Mouse (Mus musculus): ENCODE measurements around the gene Atg13. TPM values are rescaled to one million over a fixed set of nuclear protein-coding genes. Genes with fewer than 3 reads are reported as not detected.
"Not testable (repeated sequence)": the region's sequence is repeated elsewhere in the genome, so short reads cannot be mapped to it uniquely, and the experiment has no call there.

The Atg13 gene
- polyA plus RNA-seq, 1 experiment from 2014 or later = 42.3 TPM

- H3K27me3 ChIP-seq (ENCODE audit: control insufficient read depth, insufficient read depth, low read length); H3K27ac ChIP-seq (ENCODE audit: low read depth, low read length); H3K4me2 ChIP-seq (ENCODE audit: low read depth, low read length); H3K9me3 ChIP-seq (ENCODE audit: control insufficient read depth, low read length); H3K36me3 ChIP-seq (ENCODE audit: control insufficient read depth, insufficient read depth, low read length); H3K9ac ChIP-seq (replicated peaks; ENCODE audit: low read depth, low read length); H3K4me1 ChIP-seq (ENCODE audit: control insufficient read depth, insufficient read depth, low read length); ATAC-seq (ENCODE audit: low read depth); H3K4me3 ChIP-seq (ENCODE audit: low read depth, low read length): not testable (repeated sequence)
- 57% methylated on average over 4 of the region's 4 CpGs for WGBS
These were observed 15.1 kb upstream of the Atg13 start for GRCm38 (mm10) chr2:91725476-91725875.

- Histone ChIP-seq H3K27me3 (ENCODE audit: control insufficient read depth, insufficient read depth, low read length) (no peaks in the 10 kb centered on the region), H3K4me1 (ENCODE audit: control insufficient read depth, insufficient read depth, low read length) (no peaks in the 10 kb centered on the region), H3K9ac (replicated peaks; ENCODE audit: low read depth, low read length) (no peak overlapping the region), H3K27ac (ENCODE audit: low read depth, low read length) (no peak overlapping the region), H3K4me2 (ENCODE audit: low read depth, low read length) (no peak overlapping the region), H3K4me3 (ENCODE audit: low read depth, low read length) (no peak overlapping the region), H3K36me3 (ENCODE audit: control insufficient read depth, insufficient read depth, low read length) (peaks cover 4% of the 10 kb centered on the region; the same call in 1 of the 2 replicates), H3K9me3 (ENCODE audit: control insufficient read depth, low read length) (no peaks in the 10 kb centered on the region)
- WGBS = 74% methylated on average over 2 of the region's 2 CpGs
- no peak for ATAC-seq (ENCODE audit: low read depth)
These were observed 14.3 kb upstream of the Atg13 start for GRCm38 (mm10) chr2:91724716-91725115.

GRCm38 (mm10) chr2:91723951-91724350 lies 13.6 kb upstream of the Atg13 start:
- no peak for ATAC-seq (ENCODE audit: low read depth)
- no peaks in the 10 kb centered on the region for H3K27me3 ChIP-seq (ENCODE audit: control insufficient read depth, insufficient read depth, low read length)
- no peak overlapping the region for H3K4me3 ChIP-seq (ENCODE audit: low read depth, low read length)
- no peak overlapping the region for H3K9ac ChIP-seq (replicated peaks; ENCODE audit: low read depth, low read length)
- no peak overlapping the region for H3K27ac ChIP-seq (ENCODE audit: low read depth, low read length)
- no peak overlapping the region for H3K4me2 ChIP-seq (ENCODE audit: low read depth, low read length)
- H3K4me1 ChIP-seq (ENCODE audit: control insufficient read depth, insufficient read depth, low read length) = no peaks in the 10 kb centered on the region
- peaks cover 7% of the 10 kb centered on the region; the same call in 1 of the 2 replicates for H3K36me3 ChIP-seq (ENCODE audit: control insufficient read depth, insufficient read depth, low read length)
- no peaks in the 10 kb centered on the region for H3K9me3 ChIP-seq (ENCODE audit: control insufficient read depth, low read length)

DNA sequence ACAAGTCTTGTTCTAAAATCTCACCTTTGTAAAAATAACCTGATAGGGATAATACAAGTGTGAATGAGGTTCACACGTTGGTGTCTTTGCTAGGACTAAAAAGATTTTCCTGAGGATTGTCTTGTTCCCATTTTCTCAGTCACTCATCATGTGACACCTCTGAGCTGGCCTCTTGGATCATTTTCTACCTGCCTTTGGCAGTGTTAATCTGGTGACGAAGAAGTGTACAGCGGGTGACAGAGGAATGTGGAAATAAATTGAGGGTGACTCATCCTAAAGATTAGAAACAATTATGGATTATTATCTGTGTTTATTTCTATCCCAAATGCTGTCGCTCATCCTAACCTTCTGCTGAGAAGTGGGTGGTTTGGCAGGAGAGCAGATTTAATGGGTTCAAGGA lies 13.0 kb upstream of the Atg13 start:
- no peaks in the 10 kb centered on the region for H3K4me1 ChIP-seq (ENCODE audit: control insufficient read depth, insufficient read depth, low read length)
- H3K4me2 ChIP-seq (ENCODE audit: low read depth, low read length) = no peak overlapping the region
- no peaks in the 10 kb centered on the region for H3K9me3 ChIP-seq (ENCODE audit: control insufficient read depth, low read length)
- H3K9ac ChIP-seq (replicated peaks; ENCODE audit: low read depth, low read length) = no peak overlapping the region
- ATAC-seq (ENCODE audit: low read depth) = no peak
- no peak overlapping the region for H3K4me3 ChIP-seq (ENCODE audit: low read depth, low read length)
- no peaks in the 10 kb centered on the region for H3K27me3 ChIP-seq (ENCODE audit: control insufficient read depth, insufficient read depth, low read length)
- H3K27ac ChIP-seq (ENCODE audit: low read depth, low read length) = no peak overlapping the region
- 77% methylated on average over 4 of the region's 4 CpGs for WGBS
- H3K36me3 ChIP-seq (ENCODE audit: control insufficient read depth, insufficient read depth, low read length) = peaks cover 7% of the 10 kb centered on the region; the same call in 1 of the 2 replicates

DNA sequence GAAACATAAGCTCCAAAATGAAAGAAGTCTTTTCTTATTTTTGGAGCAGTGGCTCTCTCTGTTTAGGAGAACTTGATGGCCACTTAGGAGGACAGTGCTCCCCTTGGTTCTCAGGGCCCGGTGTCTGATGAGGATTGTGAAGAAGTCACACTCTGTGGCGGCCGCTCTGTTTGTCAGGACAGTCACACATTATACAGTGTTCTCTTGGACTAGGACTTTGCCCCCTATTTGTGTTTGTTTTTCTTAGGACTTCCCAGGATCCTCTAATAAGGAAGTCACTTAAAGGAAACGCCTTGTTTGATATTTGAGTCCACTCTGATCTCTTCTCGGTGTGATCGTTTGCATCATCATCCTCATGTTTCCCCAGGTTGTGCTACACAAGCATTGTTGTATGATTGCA lies 7.9 kb upstream of the Atg13 start:
- H3K36me3 ChIP-seq (ENCODE audit: control insufficient read depth, insufficient read depth, low read length) = peaks cover 7% of the 10 kb centered on the region; the same call in 1 of the 2 replicates
- 86% methylated on average over 6 of the region's 6 CpGs for WGBS

DNA sequence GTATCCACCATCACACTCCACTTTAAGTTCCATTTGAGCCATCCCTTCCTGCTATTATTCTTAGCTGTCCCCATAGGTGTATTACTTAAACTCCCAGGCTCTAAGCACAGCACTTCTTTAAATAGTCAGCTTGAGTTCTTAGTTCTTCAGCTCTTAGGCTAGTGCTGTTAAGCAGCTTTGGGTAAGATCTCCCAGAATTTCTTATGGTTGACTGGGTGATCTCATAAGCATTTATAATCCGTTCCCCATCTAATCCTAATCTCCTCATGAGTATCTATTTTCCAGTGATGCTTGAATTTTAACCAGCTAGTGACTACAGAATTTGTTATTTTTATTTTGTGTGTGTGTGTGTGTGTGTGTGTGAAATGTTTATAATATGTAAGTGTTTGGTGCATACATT lies 4.5 kb upstream of the Atg13 start:
- ATAC-seq (ENCODE audit: low read depth) = no peak
- no peak overlapping the region for H3K4me3 ChIP-seq (ENCODE audit: low read depth, low read length)
- no peaks in the 10 kb centered on the region for H3K9me3 ChIP-seq (ENCODE audit: control insufficient read depth, low read length)
- H3K27ac ChIP-seq (ENCODE audit: low read depth, low read length) = no peak overlapping the region
- H3K36me3 ChIP-seq (ENCODE audit: control insufficient read depth, insufficient read depth, low read length) = 0 out of 2 replicates have a peak, but pooled peaks cover 3% of the 10 kb centered on the region
- H3K9ac ChIP-seq (replicated peaks; ENCODE audit: low read depth, low read length) = no peak overlapping the region
- WGBS = 87% methylated on average over 1 of the region's 1 CpGs
- peaks cover 5% of the 10 kb centered on the region for H3K4me1 ChIP-seq (ENCODE audit: control insufficient read depth, insufficient read depth, low read length)
- H3K27me3 ChIP-seq (ENCODE audit: control insufficient read depth, insufficient read depth, low read length) = no peaks in the 10 kb centered on the region
- no peak overlapping the region for H3K4me2 ChIP-seq (ENCODE audit: low read depth, low read length)

More for the DNA sequence above, 7.9 kb upstream of the Atg13 start:
- Histone ChIP-seq H3K27me3 (ENCODE audit: control insufficient read depth, insufficient read depth, low read length) (no peaks in the 10 kb centered on the region), H3K4me2 (ENCODE audit: low read depth, low read length) (no peak overlapping the region), H3K4me3 (ENCODE audit: low read depth, low read length) (no peak overlapping the region), H3K27ac (ENCODE audit: low read depth, low read length) (no peak overlapping the region), H3K9ac (replicated peaks; ENCODE audit: low read depth, low read length) (no peak overlapping the region), H3K9me3 (ENCODE audit: control insufficient read depth, low read length) (no peaks in the 10 kb centered on the region), H3K4me1 (ENCODE audit: control insufficient read depth, insufficient read depth, low read length) (no peaks in the 10 kb centered on the region)
- no peak for ATAC-seq (ENCODE audit: low read depth)

DNA sequence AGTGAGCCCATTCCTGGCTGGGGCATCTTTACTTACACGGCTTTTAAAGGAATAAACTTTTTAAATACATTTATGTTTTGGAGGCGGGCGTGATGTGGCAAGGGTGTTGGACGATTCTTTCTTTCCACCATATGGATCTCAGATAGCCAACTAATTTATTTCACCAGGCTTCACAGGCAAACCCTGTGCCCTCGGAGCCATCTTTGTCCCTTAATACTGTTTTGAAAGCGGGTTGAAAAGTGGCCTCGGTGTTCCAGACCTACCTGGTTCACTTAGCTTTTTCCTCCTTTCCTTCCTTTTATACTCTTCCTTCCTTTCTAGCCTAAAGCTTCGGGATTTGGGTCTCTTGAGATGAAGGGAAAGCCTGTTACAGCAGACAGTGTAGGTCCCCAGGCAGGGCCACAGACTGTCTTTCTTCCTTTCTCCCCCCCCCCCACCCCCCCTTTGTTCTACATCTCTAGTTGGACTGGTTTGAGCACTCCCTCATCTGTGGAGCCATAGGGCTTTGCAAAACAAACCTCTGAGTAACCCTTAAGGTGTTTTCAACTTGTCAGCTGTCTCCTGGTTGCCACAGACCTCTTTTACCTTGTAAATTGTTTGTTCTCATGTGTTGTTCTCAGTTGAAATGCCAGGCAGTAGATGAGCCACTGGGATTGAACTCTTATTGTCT lies 1.0 kb upstream of the Atg13 start:
- Histone ChIP-seq H3K27me3 (ENCODE audit: control insufficient read depth, insufficient read depth, low read length) (no peaks in the 10 kb centered on the region), H3K4me2 (ENCODE audit: low read depth, low read length) (peak overlapping the region; percentile 88), H3K4me1 (ENCODE audit: control insufficient read depth, insufficient read depth, low read length) (peaks cover 11% of the 10 kb centered on the region), H3K9ac (replicated peaks; ENCODE audit: low read depth, low read length) (peak overlapping the region; percentile 70), H3K9me3 (ENCODE audit: control insufficient read depth, low read length) (no peaks in the 10 kb centered on the region), H3K27ac (ENCODE audit: low read depth, low read length) (peak overlapping the region; percentile 70), H3K4me3 (ENCODE audit: low read depth, low read length) (peak overlapping the region; percentile 85), H3K36me3 (ENCODE audit: control insufficient read depth, insufficient read depth, low read length) (no peaks in the 10 kb centered on the region)
- no peak for ATAC-seq (ENCODE audit: low read depth)
- WGBS = 10% methylated on average over 8 of the region's 8 CpGs

GRCm38 (mm10) chr2:91708361-91708760 lies 2.0 kb downstream of the Atg13 start:
- no peak for ATAC-seq (ENCODE audit: low read depth)
- no peak overlapping the region for H3K9ac ChIP-seq (replicated peaks; ENCODE audit: low read depth, low read length)
- no peak overlapping the region for H3K27ac ChIP-seq (ENCODE audit: low read depth, low read length)
- H3K4me3 ChIP-seq (ENCODE audit: low read depth, low read length) = no peak overlapping the region
- no peak overlapping the region for H3K4me2 ChIP-seq (ENCODE audit: low read depth, low read length)
- H3K4me1 ChIP-seq (ENCODE audit: control insufficient read depth, insufficient read depth, low read length) = peaks cover 11% of the 10 kb centered on the region
- WGBS = 93% methylated on average over 6 of the region's 6 CpGs
- H3K27me3 ChIP-seq (ENCODE audit: control insufficient read depth, insufficient read depth, low read length) = no peaks in the 10 kb centered on the region
- no peaks in the 10 kb centered on the region for H3K9me3 ChIP-seq (ENCODE audit: control insufficient read depth, low read length)
- H3K36me3 ChIP-seq (ENCODE audit: control insufficient read depth, insufficient read depth, low read length) = no peaks in the 10 kb centered on the region

GRCm38 (mm10) chr2:91706456-91706855 lies 3.9 kb downstream of the Atg13 start:
- no peak overlapping the region for H3K27ac ChIP-seq (ENCODE audit: low read depth, low read length)
- H3K4me1 ChIP-seq (ENCODE audit: control insufficient read depth, insufficient read depth, low read length) = peaks cover 8% of the 10 kb centered on the region
- H3K4me2 ChIP-seq (ENCODE audit: low read depth, low read length) = no peak overlapping the region
- H3K9ac ChIP-seq (replicated peaks; ENCODE audit: low read depth, low read length) = no peak overlapping the region
- ATAC-seq (ENCODE audit: low read depth) = no peak
- no peak overlapping the region for H3K4me3 ChIP-seq (ENCODE audit: low read depth, low read length)
- H3K36me3 ChIP-seq (ENCODE audit: control insufficient read depth, insufficient read depth, low read length) = no peaks in the 10 kb centered on the region
- no peaks in the 10 kb centered on the region for H3K9me3 ChIP-seq (ENCODE audit: control insufficient read depth, low read length)
- H3K27me3 ChIP-seq (ENCODE audit: control insufficient read depth, insufficient read depth, low read length) = no peaks in the 10 kb centered on the region
